Mouse (Mus musculus) cerebellum, adult (tissue): ENCODE data around the gene Cnksr3.

Experiments
- ATAC-seq: cut with Nextera tagmentation; 2 replicates; pipeline ENCODE4 v1.9.2; 2017; ENCODE audit warnings: mild to moderate bottlenecking, moderate library complexity, mixed read lengths; ENCODE audit not compliant: insufficient number of reproducible peaks, low FRiP score, low TSS enrichment

Gene Cnksr3

DNA sequence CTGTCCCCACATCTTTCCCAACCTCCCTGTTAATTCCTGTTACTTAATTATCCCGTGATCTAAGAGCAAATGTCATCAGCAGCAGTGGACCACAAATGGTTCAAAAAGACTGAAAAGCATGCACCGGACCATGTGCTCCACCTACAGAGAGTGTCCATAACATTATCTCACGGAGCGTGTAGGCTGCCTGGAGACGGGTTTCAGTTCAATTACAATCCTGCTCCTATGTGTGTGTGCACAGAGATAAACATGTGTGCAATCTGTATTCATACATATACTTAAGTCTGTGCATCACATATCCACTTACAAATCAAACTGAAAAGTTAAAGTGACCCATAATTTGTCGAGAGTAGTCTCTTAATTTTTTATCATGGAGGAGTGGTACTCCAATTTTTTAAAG is 14.3 kb downstream of the Cnksr3 start:
- no peak for ATAC-seq

DNA sequence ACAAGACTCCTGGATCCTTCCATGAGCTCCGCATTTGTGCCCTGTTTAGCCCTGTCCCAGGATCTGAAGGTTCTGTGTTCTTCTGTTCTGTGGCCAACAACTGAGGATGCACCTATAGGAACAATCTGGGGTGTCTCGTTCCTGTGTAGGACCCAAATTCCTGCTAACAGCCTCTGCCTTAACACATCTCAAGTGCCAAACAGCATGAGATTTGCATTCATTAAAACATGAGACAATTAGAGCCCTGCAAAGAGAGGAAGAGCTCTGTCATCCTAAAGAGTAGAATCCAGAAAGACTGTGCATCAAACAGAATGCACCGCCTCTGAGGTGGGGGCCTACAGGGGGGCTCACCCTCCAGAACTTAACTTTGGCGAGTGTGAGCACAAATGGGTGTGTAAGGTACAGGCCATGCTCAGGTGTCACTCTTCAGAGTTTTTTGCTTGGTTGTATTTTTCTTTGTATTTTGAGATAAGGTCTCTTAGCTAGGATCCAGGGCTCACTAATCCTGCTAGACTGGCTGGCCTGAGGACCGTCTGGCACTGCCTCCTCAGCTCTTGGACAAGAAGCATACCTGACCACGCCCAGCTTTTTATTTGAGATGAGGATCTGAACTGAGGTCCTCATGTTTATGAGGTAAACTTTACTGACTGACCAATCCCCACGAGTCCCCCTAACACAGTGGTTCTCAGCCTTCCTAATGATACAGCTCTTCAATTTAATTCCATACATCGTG is 15.2 kb downstream of the Cnksr3 start:
- no peak for ATAC-seq

GRCm38 (mm10) chr10:7195927-7196326 is 16.1 kb downstream of the Cnksr3 start:
- ATAC-seq, result no peak

- no peak for ATAC-seq
Measured at GRCm38 (mm10) chr10:7191721-7192413, 20.2 kb downstream of the Cnksr3 start.

- no peak for ATAC-seq
Measured at GRCm38 (mm10) chr10:7189194-7189593, 22.8 kb downstream of the Cnksr3 start.

DNA sequence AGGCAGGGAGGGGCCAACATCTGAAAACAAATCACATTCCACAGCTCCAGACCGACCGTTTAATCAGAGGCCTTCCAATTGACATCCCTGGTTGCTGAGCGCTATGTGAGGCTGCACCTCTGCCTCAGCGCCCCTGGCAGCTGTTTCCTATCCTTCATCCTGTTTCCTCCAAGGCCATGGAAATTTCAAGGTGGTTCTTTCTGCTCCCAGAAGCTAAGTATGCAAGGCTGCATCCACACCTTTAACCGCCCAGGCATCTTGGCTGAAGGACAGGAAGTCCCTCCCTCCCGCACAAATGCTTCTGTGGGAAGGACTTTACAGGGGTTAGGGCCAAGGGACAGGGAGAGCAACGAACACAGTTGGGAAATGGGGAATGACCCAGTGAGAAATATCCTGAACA is 24.2 kb downstream of the Cnksr3 start:
- no peak for ATAC-seq

- no peak for ATAC-seq
Measured at GRCm38 (mm10) chr10:7186992-7187391, 25.0 kb downstream of the Cnksr3 start.

DNA sequence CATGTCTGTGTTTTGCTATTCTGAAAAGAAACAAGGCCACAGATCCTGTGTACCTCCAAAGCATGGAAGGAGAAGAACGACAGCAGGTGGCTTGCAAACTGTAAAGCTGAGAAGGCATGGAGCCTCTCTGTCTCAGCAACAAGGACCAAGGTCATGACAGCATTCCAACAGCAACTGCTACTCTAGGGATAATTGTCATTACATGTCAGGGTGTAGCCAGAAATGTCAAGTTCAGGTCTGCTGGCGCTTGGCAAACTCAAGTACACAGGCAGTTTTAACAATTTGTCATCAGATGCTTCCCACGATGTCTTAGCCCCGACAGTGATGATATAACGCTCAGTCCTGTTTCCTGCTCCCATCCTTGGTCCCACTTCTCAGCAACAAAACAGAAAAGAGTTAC is 26.0 kb downstream of the Cnksr3 start:
- ATAC-seq, result no peak

- no peak for ATAC-seq
Measured at GRCm38 (mm10) chr10:7183171-7183631, 28.8 kb downstream of the Cnksr3 start.

- peak; percentile 46; the same call in 1 of the 2 replicates for ATAC-seq
Measured at GRCm38 (mm10) chr10:7182555-7183170, 29.4 kb downstream of the Cnksr3 start.

DNA sequence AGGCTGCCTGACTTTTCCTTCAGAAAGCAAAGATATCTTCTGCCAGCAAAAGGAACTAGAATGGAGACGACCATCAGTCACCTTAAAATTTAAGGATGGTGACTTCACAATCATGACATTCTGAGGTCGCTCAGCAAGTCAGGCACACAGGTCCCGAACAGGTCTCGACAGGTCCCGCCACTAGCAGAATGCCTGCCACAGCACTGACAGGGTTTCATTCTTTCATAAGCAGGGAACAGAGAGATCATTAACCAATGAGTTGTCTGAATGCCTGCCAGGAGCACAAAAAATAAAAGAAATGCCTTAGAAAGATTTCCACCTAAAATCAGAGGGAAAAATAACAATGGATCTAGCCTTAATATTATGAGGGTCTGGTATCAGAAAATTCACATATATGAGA is 31.7 kb downstream of the Cnksr3 start:
- no peak for ATAC-seq

DNA sequence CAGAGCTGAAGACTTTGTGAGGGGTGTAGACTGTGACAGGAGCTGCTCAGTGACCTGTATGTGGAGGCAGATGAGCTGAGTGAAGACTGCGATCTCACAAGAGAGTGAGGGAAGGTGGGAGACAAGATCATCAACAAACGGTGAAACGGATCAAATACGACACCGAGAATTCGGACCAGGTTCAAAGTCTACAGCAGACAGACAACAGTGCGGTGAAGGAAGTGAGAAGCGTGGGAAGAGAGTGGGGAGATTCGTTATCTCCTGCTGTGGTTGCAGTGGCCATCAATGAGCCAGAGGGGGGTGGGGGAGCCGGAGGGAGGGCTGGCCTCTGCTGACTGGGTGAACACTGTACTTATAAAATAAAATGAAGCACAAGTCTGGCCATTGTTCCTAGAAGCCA is 33.5 kb downstream of the Cnksr3 start:
- ATAC-seq, result no peak

DNA sequence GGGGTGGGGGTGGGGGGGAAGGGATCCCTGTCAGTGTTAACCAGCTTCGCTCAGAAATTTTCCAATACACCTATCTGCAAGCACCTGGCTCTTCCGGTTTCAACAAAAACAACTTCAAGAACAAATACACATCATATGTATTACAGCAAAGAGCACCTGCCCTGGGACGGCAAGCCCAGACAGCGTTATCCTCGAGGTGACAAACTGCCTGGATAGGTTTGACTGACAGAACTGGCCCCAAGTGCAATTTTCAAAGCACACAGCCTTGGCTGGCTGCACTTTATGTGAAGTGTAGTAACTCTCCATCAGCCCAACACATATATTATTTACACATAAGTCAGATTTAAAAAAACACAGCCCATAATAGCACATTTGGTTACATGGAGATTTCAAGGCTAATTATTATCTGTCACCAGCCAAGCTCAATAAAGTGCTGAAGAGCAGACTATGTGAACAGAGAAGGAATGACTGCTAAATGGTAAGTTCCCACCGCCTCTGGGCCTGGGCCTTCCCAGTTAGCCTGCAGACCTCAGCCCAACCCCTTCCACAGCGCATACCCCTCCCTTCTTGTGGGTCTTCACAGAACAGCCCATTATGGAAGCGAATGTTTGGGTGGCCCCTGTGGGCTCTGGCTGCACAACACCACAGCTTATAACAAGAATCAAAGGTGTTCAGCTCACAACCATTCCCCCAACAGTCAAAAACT is 35.7 kb downstream of the Cnksr3 start:
- ATAC-seq, result no peak

GRCm38 (mm10) chr10:7174480-7174879 is 37.6 kb downstream of the Cnksr3 start:
- ATAC-seq, result no peak

GRCm38 (mm10) chr10:7173098-7173497 is 38.9 kb downstream of the Cnksr3 start:
- ATAC-seq, result no peak

DNA sequence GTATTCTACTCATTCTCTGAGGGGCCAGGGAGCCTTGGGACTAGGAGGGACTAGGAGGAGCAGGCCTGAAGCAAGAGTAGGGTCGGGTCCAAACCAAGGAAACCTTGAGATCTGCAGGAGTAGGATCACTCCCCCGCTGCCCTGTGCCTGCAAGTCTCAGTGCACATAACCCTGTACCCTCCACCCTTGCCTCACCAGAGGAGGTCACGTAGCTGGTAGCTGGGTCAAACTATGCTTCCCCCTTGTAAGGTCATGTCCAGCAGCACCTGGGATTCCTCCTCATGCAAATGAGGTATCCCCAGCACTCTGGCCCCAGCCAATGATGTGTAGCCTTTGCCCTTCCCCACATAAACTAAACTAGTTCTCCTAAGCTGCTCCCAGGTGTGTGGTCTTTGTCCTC is 41.6 kb downstream of the Cnksr3 start:
- ATAC-seq, result no peak

DNA sequence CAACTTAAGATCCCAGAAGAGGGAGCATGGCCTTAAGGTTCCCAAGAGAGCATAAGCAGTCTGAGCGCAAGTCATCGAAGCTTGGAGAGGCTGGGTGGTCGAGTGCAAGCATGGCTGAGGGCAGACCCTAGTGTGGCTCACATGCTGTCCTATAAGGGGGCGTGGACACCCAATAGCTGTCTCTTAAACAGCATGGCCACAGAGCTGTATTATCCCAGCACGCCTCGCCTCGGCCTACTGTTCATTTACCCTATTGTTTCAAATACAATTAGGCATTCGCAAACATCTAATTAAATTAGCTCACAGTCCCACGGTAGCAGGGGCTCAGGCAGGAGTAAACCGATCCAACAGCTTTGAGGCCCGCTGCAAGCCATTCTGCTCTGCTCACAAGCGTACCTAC is 49.0 kb downstream of the Cnksr3 start:
- no peak for ATAC-seq

GRCm38 (mm10) chr10:7159061-7159511 is 53.0 kb downstream of the Cnksr3 start:
- ATAC-seq, result peak; percentile 37; the same call in 1 of the 2 replicates

DNA sequence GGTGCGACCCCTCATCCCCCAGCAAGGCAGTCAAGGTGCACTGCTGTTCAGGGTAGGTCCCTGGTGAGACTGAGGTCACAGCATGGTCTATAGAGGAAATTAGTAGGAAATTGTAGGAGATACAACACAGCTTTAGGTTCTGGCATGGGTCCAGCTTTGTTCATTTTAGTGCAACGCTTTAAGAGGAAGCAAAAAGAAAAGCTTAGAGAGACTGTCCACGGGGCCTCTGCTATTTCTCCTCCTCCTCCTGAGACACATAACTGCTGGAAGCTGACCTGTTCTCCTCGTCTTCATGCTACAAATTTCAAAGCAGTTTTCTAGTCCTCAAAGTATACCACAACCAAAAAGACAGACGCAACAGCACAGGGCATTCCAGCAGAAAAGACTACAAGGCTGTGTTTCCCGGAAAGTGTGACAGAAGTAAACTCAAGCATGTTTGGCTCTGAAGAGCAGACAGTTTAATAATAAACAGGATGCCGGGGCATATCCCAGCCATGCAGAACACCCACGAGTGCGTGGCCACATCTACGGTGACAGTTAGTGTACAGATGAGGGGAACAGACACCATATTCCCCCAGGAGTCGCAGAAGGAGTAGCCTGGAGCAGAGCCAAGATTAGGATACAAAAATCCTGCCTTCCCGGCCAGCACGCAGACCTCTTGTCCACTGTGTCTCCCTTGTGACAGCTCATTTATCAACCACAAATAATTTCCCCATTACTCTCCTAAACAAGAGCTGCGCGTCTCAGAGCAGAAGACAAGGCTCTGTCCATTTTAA is 53.6 kb downstream of the Cnksr3 start:
- 0 out of 2 replicates have a peak, but pooled peaks have one; percentile 7 for ATAC-seq

- ATAC-seq, result peak; percentile 46; the same call in 1 of the 2 replicates
Measured at GRCm38 (mm10) chr10:7154877-7155276, 57.2 kb downstream of the Cnksr3 start.
